Mouse (Mus musculus) neural tube, embryonic 12.5 days (tissue): ENCODE data around the gene Ddb1. TPM values are rescaled to one million over a fixed set of nuclear protein-coding genes. Genes with fewer than 3 reads are reported as not detected.

Experiments
- ATAC-seq: fragments of 200-750 bp; cut with Nextera tagmentation; 2 replicates; pipeline ENCODE4 v1.8.0; 2017; ENCODE audit warnings: low read depth, mild to moderate bottlenecking, moderate TSS enrichment, moderate library complexity; ENCODE audit not compliant: low FRiP score
- H3K27ac ChIP-seq: fragments of 300-500 bp; sonication (generic); 2 replicates; pipeline ENCODE4 v1.5.1; 2016
- H3K27me3 ChIP-seq: fragments of 300-500 bp; sonication (generic); replicated peaks from 2 replicates; pipeline ENCODE4 v1.6.1; 2016; ENCODE audit warnings: mild to moderate bottlenecking
- H3K36me3 ChIP-seq: fragments of 300-500 bp; sonication (generic); 2 replicates; pipeline ENCODE4 v1.6.1; 2016; ENCODE audit warnings: mild to moderate bottlenecking
- H3K4me1 ChIP-seq: fragments of 300-500 bp; sonication (generic); 2 replicates; pipeline ENCODE4 v1.6.1; 2016
- H3K4me2 ChIP-seq: fragments of 300-500 bp; sonication (generic); replicated peaks from 2 replicates; pipeline ENCODE4 v1.6.1; 2016; ENCODE audit warnings: mild to moderate bottlenecking
- H3K4me3 ChIP-seq: fragments of 300-500 bp; sonication (generic); 2 replicates; pipeline ENCODE4 v1.5.1; 2016
- H3K9ac ChIP-seq: fragments of 300-500 bp; sonication (generic); 2 replicates; pipeline ENCODE4 v1.6.1; 2016; ENCODE audit warnings: mild to moderate bottlenecking
- H3K9me3 ChIP-seq: fragments of 300-500 bp; sonication (generic); 2 replicates; pipeline ENCODE4 v1.6.1; 2016; ENCODE audit warnings: mild to moderate bottlenecking
- WGBS: fragments of 180-500 bp; shearing (Covaris S2); methylation state at CpG from one replicate; pipeline ENCODE4 v1.1.7; 2016; 5-methylcytosine and 5-hydroxymethylcytosine counted together
- polyA plus RNA-seq: library from polyadenylated mRNA; unstranded; fragments of >200 nt; fragmentation: Nextera tagmentation; extraction: Ambion mirVana; gene quantifications from 2 replicates; pipeline ENCODE4 v1.2.1, GENCODE M21; 2016

Gene Ddb1
- polyA plus RNA-seq, 1 experiment from 2014 or later, result 375 TPM

GRCm38 (mm10) chr19:10576690-10577561 is 28.2 kb upstream of the Ddb1 start, which contains the start of the genes Cyb561a3 and Tmem138:
Cyb561a3 (plus strand) TSS chr19:10577172.
Tmem138 (minus strand) TSS chr19:10577362.
- Histone ChIP-seq H3K4me2 (peak within 1 kb of the TSS; percentile 79), H3K9ac (peak within 1 kb of the TSS; percentile 66), H3K27me3 (no peaks in the 10 kb centered on the region), H3K36me3 (peaks cover 27% of the 10 kb centered on the region), H3K9me3 (no peaks in the 10 kb centered on the region), H3K4me1 (peaks cover 11% of the 10 kb centered on the region), H3K4me3 (peak within 1 kb of the TSS; percentile 51), H3K27ac (0 out of 2 replicates have a peak within 1 kb of the TSS, but pooled peaks have one; percentile 28)
- peak; percentile 96 for ATAC-seq
- under 1% methylated on average over 44 of the region's 44 CpGs for WGBS

GRCm38 (mm10) chr19:10580102-10580501 is 25.0 kb upstream of the Ddb1 start:
- no peak overlapping the region for H3K4me3 ChIP-seq
- H3K9me3 ChIP-seq, result no peaks in the 10 kb centered on the region
- 84% methylated on average over 3 of the region's 3 CpGs for WGBS

GRCm38 (mm10) chr19:10580761-10581160 is 24.4 kb upstream of the Ddb1 start:
- 0 out of 2 replicates have a peak, but pooled peaks cover 6% of the 10 kb centered on the region for H3K36me3 ChIP-seq

More at GRCm38 (mm10) chr19:10580102-10580501, 25.0 kb upstream of the Ddb1 start:
- peaks cover 7% of the 10 kb centered on the region for H3K36me3 ChIP-seq
- no peak overlapping the region for H3K9ac ChIP-seq
- peaks cover 11% of the 10 kb centered on the region for H3K4me1 ChIP-seq
- H3K4me2 ChIP-seq, result no peak overlapping the region
- no peak for ATAC-seq
- H3K27me3 ChIP-seq, result no peaks in the 10 kb centered on the region
- H3K27ac ChIP-seq, result no peak overlapping the region

GRCm38 (mm10) chr19:10581984-10582383 is 23.1 kb upstream of the Ddb1 start:
- H3K4me1 ChIP-seq, result peaks cover 6% of the 10 kb centered on the region; the same call in 1 of the 2 replicates
- ATAC-seq, result no peak
- H3K27me3 ChIP-seq, result no peaks in the 10 kb centered on the region
- no peak overlapping the region for H3K9ac ChIP-seq
- no peak overlapping the region for H3K27ac ChIP-seq
- no peak overlapping the region for H3K4me3 ChIP-seq
- WGBS, result 86% methylated on average over 6 of the region's 6 CpGs
- H3K4me2 ChIP-seq, result no peak overlapping the region
- 0 out of 2 replicates have a peak, but pooled peaks cover 6% of the 10 kb centered on the region for H3K36me3 ChIP-seq
- no peaks in the 10 kb centered on the region for H3K9me3 ChIP-seq

More at GRCm38 (mm10) chr19:10580761-10581160, 24.4 kb upstream of the Ddb1 start:
- no peak for ATAC-seq
- peaks cover 11% of the 10 kb centered on the region for H3K4me1 ChIP-seq
- no peak overlapping the region for H3K4me3 ChIP-seq
- no peak overlapping the region for H3K4me2 ChIP-seq
- no peaks in the 10 kb centered on the region for H3K9me3 ChIP-seq
- no peak overlapping the region for H3K9ac ChIP-seq
- H3K27me3 ChIP-seq, result no peaks in the 10 kb centered on the region
- H3K27ac ChIP-seq, result no peak overlapping the region
- WGBS, result 80% methylated on average over 3 of the region's 3 CpGs

GRCm38 (mm10) chr19:10583550-10584146 is 21.5 kb upstream of the Ddb1 start:
- no peak overlapping the region for H3K9ac ChIP-seq
- H3K27ac ChIP-seq, result no peak overlapping the region
- WGBS, result 78% methylated on average over 7 of the region's 7 CpGs
- ATAC-seq, result no peak
- no peaks in the 10 kb centered on the region for H3K27me3 ChIP-seq
- H3K4me3 ChIP-seq, result no peak overlapping the region
- H3K4me2 ChIP-seq, result no peak overlapping the region
- H3K9me3 ChIP-seq, result no peaks in the 10 kb centered on the region
- H3K36me3 ChIP-seq, result 0 out of 2 replicates have a peak, but pooled peaks cover 9% of the 10 kb centered on the region
- H3K4me1 ChIP-seq, result no peaks in the 10 kb centered on the region

GRCm38 (mm10) chr19:10585112-10585511 is 20.0 kb upstream of the Ddb1 start:
- no peaks in the 10 kb centered on the region for H3K4me1 ChIP-seq
- no peaks in the 10 kb centered on the region for H3K27me3 ChIP-seq
- no peak overlapping the region for H3K27ac ChIP-seq
- WGBS, result 91% methylated on average over 8 of the region's 8 CpGs
- H3K4me2 ChIP-seq, result no peak overlapping the region
- H3K9ac ChIP-seq, result no peak overlapping the region
- H3K9me3 ChIP-seq, result no peaks in the 10 kb centered on the region
- H3K4me3 ChIP-seq, result no peak overlapping the region
- H3K36me3 ChIP-seq, result peaks cover 16% of the 10 kb centered on the region; the same call in 1 of the 2 replicates
- ATAC-seq, result no peak

GRCm38 (mm10) chr19:10587231-10587630 is 17.9 kb upstream of the Ddb1 start:
- no peaks in the 10 kb centered on the region for H3K27me3 ChIP-seq
- H3K27ac ChIP-seq, result no peak overlapping the region
- H3K9me3 ChIP-seq, result no peaks in the 10 kb centered on the region
- H3K4me1 ChIP-seq, result no peaks in the 10 kb centered on the region
- ATAC-seq, result no peak
- no peak overlapping the region for H3K9ac ChIP-seq
- peaks cover 20% of the 10 kb centered on the region; the same call in 1 of the 2 replicates for H3K36me3 ChIP-seq
- H3K4me3 ChIP-seq, result no peak overlapping the region
- H3K4me2 ChIP-seq, result no peak overlapping the region
- WGBS, result 91% methylated on average over 8 of the region's 8 CpGs

- Histone ChIP-seq H3K27me3 (no peaks in the 10 kb centered on the region), H3K36me3 (peaks cover 33% of the 10 kb centered on the region), H3K9me3 (no peaks in the 10 kb centered on the region), H3K27ac (no peak overlapping the region), H3K4me3 (no peak overlapping the region), H3K9ac (no peak overlapping the region), H3K4me2 (no peak overlapping the region), H3K4me1 (no peaks in the 10 kb centered on the region)
- 72% methylated on average over 5 of the region's 5 CpGs for WGBS
- no peak for ATAC-seq
Observed at GRCm38 (mm10) chr19:10589127-10589857, 15.8 kb upstream of the Ddb1 start.

- no peak overlapping the region for H3K4me2 ChIP-seq
- H3K27me3 ChIP-seq, result no peaks in the 10 kb centered on the region
- H3K9me3 ChIP-seq, result no peaks in the 10 kb centered on the region
- no peak for ATAC-seq
- H3K36me3 ChIP-seq, result peaks cover 43% of the 10 kb centered on the region
- no peak overlapping the region for H3K9ac ChIP-seq
- 67% methylated on average over 3 of the region's 3 CpGs for WGBS
- no peaks in the 10 kb centered on the region for H3K4me1 ChIP-seq
- no peak overlapping the region for H3K4me3 ChIP-seq
- no peak overlapping the region for H3K27ac ChIP-seq
Observed at GRCm38 (mm10) chr19:10590301-10590700, 14.8 kb upstream of the Ddb1 start.

GRCm38 (mm10) chr19:10591659-10592377 is 13.3 kb upstream of the Ddb1 start:
- ATAC-seq, result no peak
- Histone ChIP-seq H3K27ac (no peak overlapping the region), H3K36me3 (peaks cover 47% of the 10 kb centered on the region), H3K9ac (no peak overlapping the region), H3K4me1 (no peaks in the 10 kb centered on the region), H3K9me3 (no peaks in the 10 kb centered on the region), H3K4me3 (no peak overlapping the region), H3K4me2 (no peak overlapping the region), H3K27me3 (no peaks in the 10 kb centered on the region)
- 93% methylated on average over 6 of the region's 6 CpGs for WGBS

- Histone ChIP-seq H3K4me2 (no peak overlapping the region), H3K9ac (no peak overlapping the region), H3K27me3 (no peaks in the 10 kb centered on the region), H3K36me3 (peaks cover 39% of the 10 kb centered on the region), H3K4me3 (no peak overlapping the region), H3K9me3 (no peaks in the 10 kb centered on the region), H3K4me1 (peaks cover 6% of the 10 kb centered on the region; the same call in 1 of the 2 replicates), H3K27ac (no peak overlapping the region)
- no peak for ATAC-seq
- 38% methylated on average over 3 of the region's 3 CpGs for WGBS
Observed at GRCm38 (mm10) chr19:10598188-10598587, 6.9 kb upstream of the Ddb1 start.
